Mouse (Mus musculus) liver, adult (tissue): ENCODE measurements around the gene P2ry6.

Source experiments
- GATA4 ChIP-seq: IDR thresholded peaks from 2 replicates; pipeline ENCODE4 v1.6.1; 2014; ENCODE audit warnings: mild to moderate bottlenecking, low read length; ENCODE audit not compliant: insufficient replicate concordance

Gene P2ry6

GRCm38 (mm10) chr7:100919006-100919808 is 55.2 kb downstream of the P2ry6 start:
- no peak for TF ChIP-seq GATA4

GRCm38 (mm10) chr7:100918176-100918575 is 56.3 kb downstream of the P2ry6 start:
- no peak for TF ChIP-seq GATA4

GRCm38 (mm10) chr7:100917751-100918150 is 56.7 kb downstream of the P2ry6 start:
- TF ChIP-seq GATA4: no peak

- TF ChIP-seq GATA4: no peak
Observed at GRCm38 (mm10) chr7:100916526-100916925, 57.9 kb downstream of the P2ry6 start.

- no peak for TF ChIP-seq GATA4
Observed at GRCm38 (mm10) chr7:100915204-100915603, 59.2 kb downstream of the P2ry6 start.

- no peak for TF ChIP-seq GATA4
Observed at GRCm38 (mm10) chr7:100911791-100912190, 62.7 kb downstream of the P2ry6 start.

- no peak for TF ChIP-seq GATA4
Observed at GRCm38 (mm10) chr7:100911246-100911770, 63.1 kb downstream of the P2ry6 start.

GRCm38 (mm10) chr7:100908567-100908966 is 65.9 kb downstream of the P2ry6 start:
- no peak for TF ChIP-seq GATA4

GRCm38 (mm10) chr7:100908061-100908460 is 66.4 kb downstream of the P2ry6 start:
- TF ChIP-seq GATA4: no peak

- no peak for TF ChIP-seq GATA4
Observed at GRCm38 (mm10) chr7:100907231-100907630, 67.2 kb downstream of the P2ry6 start.

- TF ChIP-seq GATA4: no peak
Observed at GRCm38 (mm10) chr7:100906029-100906789, 68.2 kb downstream of the P2ry6 start.

- TF ChIP-seq GATA4: no peak
Observed at GRCm38 (mm10) chr7:100905037-100905436, 69.4 kb downstream of the P2ry6 start.

- no peak for TF ChIP-seq GATA4
Observed at GRCm38 (mm10) chr7:100904612-100905011, 69.8 kb downstream of the P2ry6 start.

- TF ChIP-seq GATA4: no peak
Observed at GRCm38 (mm10) chr7:100902451-100903137, 71.9 kb downstream of the P2ry6 start.

- TF ChIP-seq GATA4: no peak
Observed at GRCm38 (mm10) chr7:100897828-100898227, 76.6 kb downstream of the P2ry6 start.

GRCm38 (mm10) chr7:100894833-100895226 is 79.6 kb downstream of the P2ry6 start:
- TF ChIP-seq GATA4: no peak
